Mouse (Mus musculus) C2C12 (cell line): ENCODE measurements around the gene Il13ra1. TPM values are rescaled to one million over a fixed set of nuclear protein-coding genes. Genes with fewer than 3 reads are reported as not detected.

Source experiments
- H3K27me3 ChIP-seq: one replicate; pipeline ENCODE4 v1.6.1; 2011; ENCODE audit not compliant: control insufficient read depth, insufficient read depth, insufficient read length
- H3K36me3 ChIP-seq: one replicate; pipeline ENCODE4 v1.6.1; 2011; ENCODE audit not compliant: control insufficient read depth, insufficient read depth
- H3K4me3 ChIP-seq: one replicate; pipeline ENCODE4 v1.5.1; 2011; ENCODE audit warnings: mild to moderate bottlenecking, control low read depth; ENCODE audit not compliant: poor library complexity, insufficient read depth, severe bottlenecking
- H3K79me2 ChIP-seq: one replicate; pipeline ENCODE4 v1.6.1; 2011; ENCODE audit not compliant: control insufficient read depth, insufficient read depth
- H3K79me3 ChIP-seq: one replicate; pipeline ENCODE4 v1.6.1; 2011; ENCODE audit warnings: low read depth, control low read depth
- H3ac ChIP-seq: one replicate; pipeline ENCODE3; 2011; ENCODE audit warnings: low read depth; ENCODE audit not compliant: control insufficient read depth, insufficient read length
- CEBPB ChIP-seq: IDR thresholded peaks from one replicate; pipeline ENCODE4 v1.6.1; 2011; ENCODE audit warnings: low read depth, mild to moderate bottlenecking, control low read depth, moderate library complexity
- CTCF ChIP-seq: IDR thresholded peaks from one replicate; pipeline ENCODE4 v1.5.1; 2011; ENCODE audit not compliant: control insufficient read depth, insufficient read depth, insufficient read length
- FOSL1 ChIP-seq: IDR thresholded peaks from one replicate; pipeline ENCODE4 v1.8.0; 2011; ENCODE audit warnings: mild to moderate bottlenecking, low read length; ENCODE audit not compliant: poor library complexity, insufficient read depth, severe bottlenecking
- MAX ChIP-seq: IDR thresholded peaks from one replicate; pipeline ENCODE4 v1.6.1; 2011; ENCODE audit warnings: mild to moderate bottlenecking, control low read depth
- MYOD1 ChIP-seq: IDR thresholded peaks from one replicate; pipeline ENCODE4 v1.6.1; 2011; ENCODE audit warnings: low read depth; ENCODE audit not compliant: control insufficient read depth, insufficient read length
- MYOG ChIP-seq: IDR thresholded peaks from one replicate; pipeline ENCODE4 v1.6.1; 2011; ENCODE audit not compliant: control insufficient read depth, insufficient read length; ENCODE audit errors: extremely low read depth
- USF1 ChIP-seq: IDR thresholded peaks from one replicate; pipeline ENCODE4 v1.6.1; 2011; ENCODE audit warnings: low read depth, mild to moderate bottlenecking, control low read depth, moderate library complexity
- polyA plus RNA-seq: library from polyadenylated mRNA; unstranded; fragments of >200 nt; fragmentation: generic; extraction: Trizol; gene quantifications from one replicate; pipeline ENCODE4 v1.2.1, GENCODE M21; 2012; ENCODE audit warnings: missing spikeins

Gene Il13ra1
- polyA plus RNA-seq, 1 experiment, result 6.3 TPM

- Histone ChIP-seq H3ac (no peak overlapping the region), H3K4me3 (no peak overlapping the region), H3K79me3 (no peaks in the 10 kb centered on the region), H3K79me2 (no peaks in the 10 kb centered on the region), H3K36me3 (no peaks in the 10 kb centered on the region), H3K27me3 (no peaks in the 10 kb centered on the region)
- TF ChIP-seq MYOG (no peak), MYOD1 (no peak), MAX (no peak), CEBPB (no peak), CTCF (no peak), FOSL1 (no peak), USF1 (no peak)
Observed at GRCm38 (mm10) chrX:36129771-36130108, 17.8 kb downstream of the Il13ra1 start.

- Histone ChIP-seq H3K36me3 (no peaks in the 10 kb centered on the region), H3K79me3 (no peaks in the 10 kb centered on the region), H3K27me3 (no peaks in the 10 kb centered on the region), H3K79me2 (no peaks in the 10 kb centered on the region), H3ac (no peak overlapping the region), H3K4me3 (no peak overlapping the region)
- TF ChIP-seq MAX, result no peak
Observed at GRCm38 (mm10) chrX:36136346-36136745, 24.4 kb downstream of the Il13ra1 start.

- Histone ChIP-seq H3ac (no peak overlapping the region), H3K79me3 (no peaks in the 10 kb centered on the region), H3K27me3 (no peaks in the 10 kb centered on the region), H3K36me3 (no peaks in the 10 kb centered on the region), H3K79me2 (no peaks in the 10 kb centered on the region), H3K4me3 (no peak overlapping the region)
- TF ChIP-seq FOSL1, result no peak
- no peak for TF ChIP-seq MYOG
- no peak for TF ChIP-seq CTCF
- TF ChIP-seq CEBPB, result no peak
- no peak for TF ChIP-seq MYOD1
- no peak for TF ChIP-seq MAX
- no peak for TF ChIP-seq USF1
Observed at GRCm38 (mm10) chrX:36141994-36142639, 30.2 kb downstream of the Il13ra1 start.

- Histone ChIP-seq H3K79me3 (no peaks in the 10 kb centered on the region), H3K79me2 (no peaks in the 10 kb centered on the region), H3K27me3 (no peaks in the 10 kb centered on the region), H3ac (no peak overlapping the region), H3K4me3 (no peak overlapping the region), H3K36me3 (no peaks in the 10 kb centered on the region)
- TF ChIP-seq MYOD1 (no peak), MYOG (no peak), CTCF (no peak), MAX (no peak), CEBPB (no peak), USF1 (no peak), FOSL1 (no peak)
Observed at GRCm38 (mm10) chrX:36146746-36147145, 34.8 kb downstream of the Il13ra1 start.

- Histone ChIP-seq H3K79me3 (no peaks in the 10 kb centered on the region), H3ac (no peak overlapping the region), H3K4me3 (no peak overlapping the region), H3K79me2 (no peaks in the 10 kb centered on the region), H3K36me3 (no peaks in the 10 kb centered on the region), H3K27me3 (no peaks in the 10 kb centered on the region)
- TF ChIP-seq FOSL1, result no peak
- TF ChIP-seq CTCF, result no peak
- no peak for TF ChIP-seq MYOG
- no peak for TF ChIP-seq MYOD1
- no peak for TF ChIP-seq CEBPB
- TF ChIP-seq MAX, result no peak
- TF ChIP-seq USF1, result no peak
Observed at GRCm38 (mm10) chrX:36150100-36150499, 38.2 kb downstream of the Il13ra1 start.

GRCm38 (mm10) chrX:36156677-36157076 lies 44.8 kb downstream of the Il13ra1 start:
- TF ChIP-seq MYOG (no peak), USF1 (no peak), CEBPB (no peak), MAX (no peak), FOSL1 (no peak), CTCF (no peak), MYOD1 (no peak)
- Histone ChIP-seq H3K4me3 (no peak overlapping the region), H3K79me3 (no peaks in the 10 kb centered on the region), H3K79me2 (no peaks in the 10 kb centered on the region), H3K27me3 (no peaks in the 10 kb centered on the region), H3K36me3 (no peaks in the 10 kb centered on the region), H3ac (no peak overlapping the region)
